Mouse (Mus musculus) hindlimb bud, embryonic 11.5 days (tissue): ENCODE results near the gene Ctcf.

Experiments
- DNase-seq: peaks from one replicate; pipeline ENCODE4 v3.0.0-alpha.2; 2012; ENCODE audit warnings: low read depth, low spot score; ENCODE audit errors: extremely low spot score

The Ctcf gene

GRCm38 (mm10) chr8:105645205-105645604 is 8.8 kb downstream of the Ctcf start:
- no peak for DNase-seq

GRCm38 (mm10) chr8:105648929-105649328 is 12.6 kb downstream of the Ctcf start:
- DNase-seq = no peak

- DNase-seq = no peak
Observed at GRCm38 (mm10) chr8:105657641-105658040, 21.3 kb downstream of the Ctcf start.

- DNase-seq = no peak
Observed at GRCm38 (mm10) chr8:105661167-105661566, 24.8 kb downstream of the Ctcf start.

GRCm38 (mm10) chr8:105677891-105678290 is 41.5 kb downstream of the Ctcf start:
- DNase-seq = no peak

DNA sequence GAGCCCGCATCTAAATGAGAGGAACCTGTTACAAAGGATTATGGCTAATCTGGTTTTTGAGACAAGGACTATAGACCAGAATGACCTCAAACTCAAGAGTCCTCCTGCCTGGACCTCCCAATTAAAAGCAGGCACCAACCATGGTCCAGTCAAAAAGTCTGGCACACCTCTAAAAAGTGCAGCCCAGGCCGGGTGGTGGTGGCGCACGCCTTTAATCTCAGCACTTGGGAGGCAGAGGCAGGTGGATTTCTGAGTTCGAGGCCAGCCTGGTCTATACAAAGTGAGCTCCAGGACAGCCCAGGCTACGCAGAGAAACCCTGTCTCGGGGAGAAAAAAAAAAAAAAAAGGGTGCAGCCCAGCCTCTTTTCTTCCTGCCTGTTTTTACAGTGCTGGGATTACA is 49.0 kb downstream of the Ctcf start:
- DNase-seq = no peak

- no peak for DNase-seq
Observed at GRCm38 (mm10) chr8:105685796-105686308, 49.5 kb downstream of the Ctcf start, which contains the start of gene Carmil2. Carmil2 (plus strand) TSS chr8:105686274.

- DNase-seq = no peak
Observed at GRCm38 (mm10) chr8:105686551-105686950, 50.2 kb downstream of the Ctcf start.

GRCm38 (mm10) chr8:105687512-105687911 is 51.1 kb downstream of the Ctcf start:
- no peak for DNase-seq

DNA sequence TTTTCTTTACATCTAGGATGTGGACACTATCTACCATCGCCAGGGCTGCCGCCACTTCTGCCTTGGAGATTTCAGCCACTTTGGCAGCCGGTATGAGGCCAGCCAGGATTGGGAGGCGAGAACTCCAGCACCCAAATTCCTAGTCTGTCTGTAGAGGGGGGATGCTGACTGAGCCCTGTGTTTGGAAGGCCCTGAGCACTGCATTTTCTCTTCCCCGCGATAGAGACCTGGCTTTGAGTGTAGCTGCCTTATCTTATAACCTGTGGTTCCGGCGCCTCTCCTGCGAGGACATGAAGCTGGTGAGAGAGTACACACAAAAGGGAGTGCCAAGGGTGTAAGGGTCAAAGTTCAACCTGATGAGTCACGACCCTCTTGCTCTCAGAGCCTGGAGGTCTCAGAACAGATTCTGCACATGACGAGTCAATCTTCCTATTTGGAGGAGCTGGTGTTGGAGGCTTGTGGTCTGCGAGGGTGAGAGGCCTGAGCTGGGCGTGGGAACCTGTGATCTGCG is 51.9 kb downstream of the Ctcf start:
- DNase-seq = no peak

- DNase-seq = no peak
Observed at GRCm38 (mm10) chr8:105689256-105689982, 53.1 kb downstream of the Ctcf start.

- DNase-seq = no peak
Observed at GRCm38 (mm10) chr8:105689983-105690360, 53.6 kb downstream of the Ctcf start.

- DNase-seq = no peak
Observed at GRCm38 (mm10) chr8:105690978-105691377, 54.6 kb downstream of the Ctcf start.

DNA sequence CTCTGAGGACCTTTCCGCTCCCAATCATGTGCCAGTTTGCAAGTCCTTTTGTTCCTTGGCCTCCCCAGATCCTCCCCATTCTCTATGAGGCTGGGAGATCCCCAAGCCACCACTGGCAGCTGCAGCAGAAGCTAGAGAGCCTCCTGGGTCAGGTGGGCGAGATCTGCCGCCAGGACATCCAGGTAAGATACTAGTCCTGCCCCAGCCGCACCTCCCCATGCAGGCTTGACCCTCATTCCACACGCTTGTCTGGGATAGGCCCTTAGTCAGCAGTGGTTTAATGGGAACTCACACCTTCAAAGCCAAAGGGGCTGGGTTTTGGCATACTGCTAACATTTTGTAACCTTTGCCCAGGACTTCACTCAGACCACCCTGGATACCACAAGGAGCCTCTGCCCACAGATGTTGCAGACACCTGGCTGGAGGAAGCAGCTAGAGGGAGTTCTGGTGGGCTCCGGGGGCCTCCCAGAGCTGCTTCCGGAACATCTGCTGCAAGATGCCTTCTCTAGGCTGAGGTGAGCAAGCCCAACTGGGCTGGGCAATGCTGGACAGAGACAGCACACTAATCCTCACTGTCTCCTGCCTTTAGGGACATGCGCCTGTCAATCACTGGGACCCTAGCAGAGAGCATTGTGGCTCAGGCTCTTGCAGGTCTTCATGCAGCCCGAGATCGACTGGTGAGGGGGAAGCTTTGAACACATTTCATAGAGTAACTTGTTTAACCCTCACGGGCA is 56.2 kb downstream of the Ctcf start:
- DNase-seq = no peak

DNA sequence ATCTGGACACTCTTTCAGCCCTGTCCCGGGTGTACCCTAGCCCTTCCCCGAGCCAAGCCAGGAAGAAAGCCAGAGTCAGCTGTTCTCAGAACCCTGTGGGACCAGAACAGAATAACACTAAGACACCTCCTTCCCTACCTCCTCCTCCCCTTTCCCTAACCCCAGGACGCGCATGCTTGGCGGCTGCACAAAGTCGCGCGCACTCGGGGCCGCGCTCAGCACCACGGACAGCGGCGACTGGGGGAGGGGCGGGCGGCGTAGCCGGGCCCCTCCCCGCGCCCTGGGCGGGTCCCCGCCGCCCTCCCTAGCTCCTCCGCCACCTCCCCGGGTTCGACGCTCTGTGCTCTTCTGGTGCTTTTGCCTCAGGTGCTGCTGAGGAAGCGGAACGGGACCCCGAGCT is 57.3 kb downstream of the Ctcf start:
- no peak for DNase-seq

- no peak for DNase-seq
Observed at GRCm38 (mm10) chr8:105694051-105694799, 57.9 kb downstream of the Ctcf start.

DNA sequence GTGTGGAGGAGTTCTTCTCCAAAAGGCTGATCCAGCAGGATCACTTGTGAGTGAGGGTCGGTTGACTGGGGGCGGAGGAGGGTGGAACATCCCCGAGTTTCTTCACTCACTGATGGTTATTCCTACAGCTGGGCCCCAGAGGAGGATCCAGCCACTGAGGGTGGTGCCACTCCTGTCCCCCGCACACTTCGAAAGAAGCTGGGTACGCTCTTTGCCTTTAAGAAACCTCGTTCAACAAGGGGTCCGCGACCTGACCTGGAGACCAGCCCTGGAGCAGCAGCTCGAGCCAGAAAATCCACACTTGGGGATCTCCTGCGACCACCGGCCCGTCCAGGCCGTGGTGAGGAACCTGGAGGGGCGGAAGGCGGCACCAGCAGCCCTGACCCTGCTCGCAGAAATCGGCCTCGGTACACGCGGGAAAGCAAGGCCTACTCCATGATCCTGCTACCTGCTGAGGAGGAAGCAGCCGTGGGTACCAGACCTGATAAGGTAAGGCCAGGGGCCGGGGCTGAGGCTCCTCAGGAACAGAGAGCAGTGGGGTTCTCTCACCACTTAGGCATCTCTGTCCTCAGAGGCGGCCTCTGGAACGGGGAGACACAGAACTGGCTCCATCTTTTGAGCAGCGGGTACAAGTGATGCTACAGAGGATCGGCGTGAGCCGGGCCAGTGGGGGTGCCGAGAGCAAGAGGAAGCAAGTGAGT is 58.9 kb downstream of the Ctcf start:
- DNase-seq = no peak

GRCm38 (mm10) chr8:105697196-105697780 is 60.9 kb downstream of the Ctcf start:
- DNase-seq = no peak

DNA sequence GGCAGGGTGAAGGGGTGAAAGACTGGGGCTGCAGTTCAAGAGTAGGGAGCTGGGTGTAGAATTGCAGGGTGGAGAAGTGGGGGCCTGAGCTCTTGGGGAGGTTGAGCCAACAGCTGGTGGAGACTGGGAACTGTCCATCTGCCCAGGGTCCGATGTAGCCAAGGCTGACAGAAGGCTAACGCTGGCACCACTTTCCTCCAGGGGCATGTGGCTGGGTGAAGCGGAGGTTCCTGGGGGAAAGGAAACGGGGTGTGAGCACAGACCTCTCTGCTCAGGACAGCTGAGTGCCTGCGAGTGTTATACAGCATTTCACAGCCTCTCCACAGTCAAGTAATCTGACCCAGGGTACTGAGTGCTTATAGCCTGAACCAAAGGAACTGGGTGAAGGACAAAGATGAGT is 62.4 kb downstream of the Ctcf start:
- no peak for DNase-seq

DNA sequence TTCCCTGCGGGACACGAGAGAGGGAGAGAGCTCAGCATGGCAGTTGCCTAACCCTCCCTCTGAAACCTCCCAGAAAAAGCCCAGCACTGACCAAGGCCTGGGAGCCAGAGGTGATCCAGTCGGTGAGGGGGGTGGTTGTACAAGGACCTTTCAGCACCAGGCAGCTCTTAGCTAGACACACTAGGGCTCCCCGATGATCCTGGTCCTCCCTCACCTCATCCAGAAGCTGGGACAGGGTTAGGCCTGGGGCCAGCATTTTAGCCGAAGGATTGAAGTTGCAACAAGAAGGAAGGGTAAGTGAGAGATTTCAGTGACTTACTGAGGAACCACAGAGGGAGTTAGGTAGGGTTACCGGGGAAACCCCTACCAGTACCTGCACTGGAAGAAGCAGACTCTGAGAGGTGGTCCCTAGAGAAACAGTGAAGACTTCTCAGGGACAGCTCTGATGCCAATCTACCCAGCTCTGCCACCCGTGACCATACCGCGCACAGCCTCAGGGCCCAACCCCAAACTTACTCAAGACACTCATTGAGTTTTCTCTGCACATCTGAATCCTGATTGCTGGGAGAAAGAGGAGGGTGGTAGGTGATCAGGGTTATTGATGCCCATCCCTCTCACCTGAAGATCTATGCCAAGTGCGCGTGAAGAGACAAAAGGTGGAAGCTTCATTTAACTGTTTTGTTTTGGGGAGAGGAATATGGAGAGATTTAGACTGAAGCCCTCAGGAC is 63.3 kb downstream of the Ctcf start:
- no peak for DNase-seq
